Mouse (Mus musculus): ENCODE data around the gene Tent4a. TPM values are rescaled to one million over a fixed set of nuclear protein-coding genes. Genes with fewer than 3 reads are reported as not detected.

Tent4a gene
- total and polyA plus RNA-seq, 3 experiments: 3.6 to 8.8 (median 5.7) TPM

DNA sequence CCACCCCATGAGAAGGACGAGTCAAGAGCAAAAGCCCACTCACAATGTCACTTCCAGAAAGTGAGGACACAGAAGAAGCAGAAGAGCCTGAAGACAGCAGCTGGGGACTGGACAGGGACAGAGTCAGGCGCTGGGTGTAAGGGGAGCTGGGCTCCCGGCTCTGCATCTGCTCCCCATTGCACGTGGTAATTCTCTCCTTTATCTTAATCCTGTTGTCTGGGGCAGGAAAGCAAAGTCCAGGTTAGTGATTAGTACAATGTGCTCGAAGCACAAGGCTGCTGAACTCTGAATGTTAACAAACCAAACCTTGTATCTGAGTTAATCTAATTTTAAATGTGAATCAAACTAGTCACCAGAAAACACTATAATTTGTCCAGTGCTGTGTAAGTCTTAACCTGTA lies 31.6 kb downstream of the Tent4a start:
- dilution Hi-C loops (cut with MboI; ENCODE audit: extremely low pct_ligation_motif_present, extremely low pct_unique_long_range_greater_than_20kb, low sequenced_read_pairs) (no loop called here), in situ Hi-C loops (cut with MboI; ENCODE audit: low pct_ligation_motif_present, low pct_unique_long_range_greater_than_20kb, low sequenced_read_pairs) (loop anchor here (5.0 kb wide), 1 partner anchor 149 kb away; no protein-coding TSS in a partner anchor)
- Histone ChIP-seq H3K79me2 (replicated peaks; ENCODE audit: control insufficient read depth, extremely low read depth, insufficient read depth, poor library complexity, severe bottlenecking) (no peaks in the 10 kb centered on the region), H3K36me3 (replicated peaks in 1 of 2; ENCODE audit: control insufficient read depth in 1 of 2, insufficient read depth in 1 of 2, low read length in 1 of 2) (peaks cover 64 to 93% of the 10 kb centered on the region in 2 experiments), H3K4me3 (replicated peaks in 1 of 3; ENCODE audit: low read depth in 2 of 3, low read length in 2 of 3, poor library complexity in 1 of 3) (no peak overlapping the region), H3K9me3 (replicated peaks; ENCODE audit: low read length) (no peaks in the 10 kb centered on the region), H3K27ac (ENCODE audit: insufficient read depth, low read depth) (no peak overlapping the region), H3K4me2 (ENCODE audit: insufficient read depth, low read depth, poor library complexity, severe bottlenecking) (no peak overlapping the region), H3K9ac (ENCODE audit: insufficient read depth, low read depth) (no peak overlapping the region), H3K27me3 (replicated peaks) (no peaks in the 10 kb centered on the region), H3K4me1 (ENCODE audit: control insufficient read depth in 1 of 2, insufficient read depth in 2 of 2) (no peaks in the 10 kb centered on the region)
- no peak for DNase-seq (ENCODE audit: extremely low read depth)
- no peak for TF ChIP-seq ZC3H11A (IDR thresholded peaks at IDR 0.05; ENCODE audit: low read depth, low read length)
- TF ChIP-seq CTCF (conservative IDR thresholded peaks at IDR 0.05 in 1 of 2, IDR thresholded peaks at IDR 0.05 in 1 of 2; ENCODE audit: low read depth in 2 of 2, low read length in 2 of 2): no peak
- no peak for TF ChIP-seq TBP (conservative IDR thresholded peaks at IDR 0.05; ENCODE audit: low read depth, low read length)
- no peak for TF ChIP-seq GABPA (IDR thresholded peaks at IDR 0.05; ENCODE audit: insufficient replicate concordance, low read depth, low read length)
- TF ChIP-seq CHD2 (IDR thresholded peaks at IDR 0.05; ENCODE audit: low read length): no peak
- TF ChIP-seq JUND (conservative IDR thresholded peaks at IDR 0.05; ENCODE audit: low read depth, low read length): no peak
- no peak for TF ChIP-seq MYC (IDR thresholded peaks at IDR 0.05; ENCODE audit: low read depth, low read length)
- no peak for TF ChIP-seq SIN3A (IDR thresholded peaks at IDR 0.05; ENCODE audit: low read length)
- TF ChIP-seq USF1 (IDR thresholded peaks at IDR 0.05; ENCODE audit: low read depth, low read length): no peak
- TF ChIP-seq PAX5 (IDR thresholded peaks at IDR 0.05; ENCODE audit: low read length): no peak
- TF ChIP-seq SMC3 (IDR thresholded peaks at IDR 0.05; ENCODE audit: low read depth, low read length): no peak
- no peak for TF ChIP-seq ELF1 (IDR thresholded peaks at IDR 0.05; ENCODE audit: low read depth, low read length)
- no peak for TF ChIP-seq MEF2A (IDR thresholded peaks at IDR 0.05; ENCODE audit: borderline replicate concordance, low read depth, low read length)
- TF ChIP-seq HCFC1 (IDR thresholded peaks at IDR 0.05; ENCODE audit: low read depth, low read length): no peak
- no peak for TF ChIP-seq MXI1 (IDR thresholded peaks at IDR 0.05; ENCODE audit: low read depth, low read length)

DNA sequence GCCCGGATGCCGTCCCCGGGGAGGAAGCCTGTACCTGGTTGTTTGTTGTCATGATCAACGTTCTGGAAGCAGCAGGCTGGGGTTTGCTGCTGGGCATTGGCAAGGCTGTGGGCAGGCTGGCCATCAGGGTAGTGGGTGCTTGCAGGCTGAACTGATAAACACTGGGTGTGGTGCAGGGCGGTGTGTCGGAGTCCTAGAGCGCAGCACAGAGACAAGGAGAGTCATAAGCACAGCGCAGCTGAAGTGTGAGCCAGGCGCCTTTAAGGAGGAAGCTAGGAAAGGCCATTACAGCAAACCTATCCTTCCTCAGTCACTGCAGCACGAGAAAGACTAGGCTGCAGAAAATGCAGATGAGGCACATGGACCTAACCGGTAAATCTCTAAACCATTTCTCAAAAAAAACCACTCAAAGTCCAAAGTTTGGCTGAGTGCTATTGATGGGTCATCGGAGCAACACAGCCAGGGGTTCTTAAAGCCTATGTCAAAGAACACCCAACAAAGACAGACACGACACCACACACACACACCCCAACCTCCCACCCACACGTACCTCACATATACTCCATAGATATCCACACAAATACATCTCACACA lies 32.2 kb downstream of the Tent4a start:
- Histone ChIP-seq H3K4me2 (ENCODE audit: insufficient read depth, low read depth, poor library complexity, severe bottlenecking) (no peak overlapping the region), H3K27me3 (replicated peaks) (no peaks in the 10 kb centered on the region), H3K4me3 (replicated peaks in 1 of 3; ENCODE audit: low read depth in 2 of 3, low read length in 2 of 3, poor library complexity in 1 of 3) (no peak overlapping the region), H3K4me1 (ENCODE audit: control insufficient read depth in 1 of 2, insufficient read depth in 2 of 2) (no peaks in the 10 kb centered on the region), H3K79me2 (replicated peaks; ENCODE audit: control insufficient read depth, extremely low read depth, insufficient read depth, poor library complexity, severe bottlenecking) (no peaks in the 10 kb centered on the region), H3K36me3 (replicated peaks in 1 of 2; ENCODE audit: control insufficient read depth in 1 of 2, insufficient read depth in 1 of 2, low read length in 1 of 2) (peaks cover 61 to 92% of the 10 kb centered on the region in 2 experiments), H3K9ac (ENCODE audit: insufficient read depth, low read depth) (no peak overlapping the region), H3K27ac (ENCODE audit: insufficient read depth, low read depth) (no peak overlapping the region), H3K9me3 (replicated peaks; ENCODE audit: low read length) (no peaks in the 10 kb centered on the region)
- dilution Hi-C loops (cut with MboI; ENCODE audit: extremely low pct_ligation_motif_present, extremely low pct_unique_long_range_greater_than_20kb, low sequenced_read_pairs): no loop called here
- no peak for DNase-seq (ENCODE audit: extremely low read depth)
- TF ChIP-seq ZC3H11A (IDR thresholded peaks at IDR 0.05; ENCODE audit: low read depth, low read length): no peak
- TF ChIP-seq E2F4 (IDR thresholded peaks at IDR 0.05; ENCODE audit: insufficient replicate concordance, low read depth, low read length): no peak
- no peak for TF ChIP-seq ETS1 (conservative IDR thresholded peaks at IDR 0.05; ENCODE audit: low read depth, low read length)
- no peak for TF ChIP-seq JUND (conservative IDR thresholded peaks at IDR 0.05; ENCODE audit: low read depth, low read length)
- no peak for TF ChIP-seq SIN3A (IDR thresholded peaks at IDR 0.05; ENCODE audit: low read length)
- no peak for TF ChIP-seq MAX (IDR thresholded peaks at IDR 0.05; ENCODE audit: low read length)
- no peak for TF ChIP-seq JUN (IDR thresholded peaks at IDR 0.05; ENCODE audit: insufficient read depth, low read depth, low read length)
- TF ChIP-seq TBP (conservative IDR thresholded peaks at IDR 0.05; ENCODE audit: low read depth, low read length): no peak
- no peak for TF ChIP-seq USF2 (conservative IDR thresholded peaks at IDR 0.05; ENCODE audit: low read depth, low read length)
- TF ChIP-seq UBTF (IDR thresholded peaks at IDR 0.05; ENCODE audit: low read depth, low read length): no peak
- TF ChIP-seq POLR2AphosphoS2 (IDR thresholded peaks at IDR 0.05; ENCODE audit: low read depth, low read length): no peak
- TF ChIP-seq RCOR1 (conservative IDR thresholded peaks at IDR 0.05; ENCODE audit: low read depth, low read length): no peak
- TF ChIP-seq ZKSCAN1 (IDR thresholded peaks at IDR 0.05; ENCODE audit: borderline replicate concordance, low read depth, low read length): no peak
- no peak for TF ChIP-seq ZMIZ1 (IDR thresholded peaks at IDR 0.05; ENCODE audit: low read depth, low read length)
- in situ Hi-C loops (cut with MboI; ENCODE audit: low pct_ligation_motif_present, low pct_unique_long_range_greater_than_20kb, low sequenced_read_pairs): loop anchor here (5.0 kb wide), 1 partner anchor 150 kb away; no protein-coding TSS in a partner anchor

Data from CH12.LX (cell line).